Mouse (Mus musculus): ENCODE results near the gene Pde6g. TPM values are rescaled to one million over a fixed set of nuclear protein-coding genes. Genes with fewer than 3 reads are reported as not detected.

The Pde6g gene
- polyA plus RNA-seq, 1 experiment from 2014 or later = 0.22 TPM

DNA sequence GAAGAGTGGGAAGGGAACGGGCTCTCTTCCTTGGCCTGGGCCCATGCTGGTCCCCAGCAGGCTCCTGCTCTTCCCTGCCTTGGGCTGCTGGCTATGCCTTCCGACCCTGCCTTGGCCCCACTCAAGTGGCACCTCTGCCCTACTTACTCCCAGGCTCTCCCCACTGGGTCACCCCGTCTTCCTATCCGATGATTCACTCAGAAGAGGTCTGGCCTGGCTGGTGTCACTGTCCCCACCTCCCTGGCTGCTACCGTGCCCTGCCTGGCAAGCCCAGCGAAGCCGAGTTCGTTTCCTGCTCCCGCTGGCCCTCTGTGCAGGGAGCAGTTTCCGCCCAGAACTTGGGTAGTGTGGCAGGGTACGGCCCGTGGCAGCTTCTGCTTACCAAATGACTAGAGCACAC, 44.9 kb upstream of the Pde6g start:
- WGBS = 93% methylated on average over 12 of the region's 12 CpGs
- peaks cover 51% of the 10 kb centered on the region for H3K36me3 ChIP-seq (ENCODE audit: control insufficient read depth, insufficient read depth)
- H3K9ac ChIP-seq (ENCODE audit: low read depth, low read length) = no peak overlapping the region
- no peak overlapping the region for H3K27ac ChIP-seq (ENCODE audit: low read depth, low read length)
- ATAC-seq = no peak
- H3K4me2 ChIP-seq (replicated peaks; ENCODE audit: low read depth) = no peak overlapping the region
- H3K4me1 ChIP-seq (replicated peaks; ENCODE audit: control insufficient read depth, insufficient read depth, low read length) = 0 out of 2 replicates have a peak, but pooled peaks cover 7% of the 10 kb centered on the region
- no peaks in the 10 kb centered on the region for H3K9me3 ChIP-seq (ENCODE audit: control insufficient read depth)
- no peaks in the 10 kb centered on the region for H3K27me3 ChIP-seq (replicated peaks; ENCODE audit: control insufficient read depth, insufficient read depth, low read length)
- TF ChIP-seq CTCF (IDR thresholded peaks at IDR 0.05; ENCODE audit: low read depth) = no peak
- H3K4me3 ChIP-seq (ENCODE audit: low read depth, low read length) = no peak overlapping the region

- Histone ChIP-seq H3K4me2 (replicated peaks; ENCODE audit: low read depth) (no peak overlapping the region), H3K4me1 (replicated peaks; ENCODE audit: control insufficient read depth, insufficient read depth, low read length) (0 out of 2 replicates have a peak, but pooled peaks cover 7% of the 10 kb centered on the region), H3K9me3 (ENCODE audit: control insufficient read depth) (no peaks in the 10 kb centered on the region), H3K9ac (ENCODE audit: low read depth, low read length) (no peak overlapping the region), H3K27ac (ENCODE audit: low read depth, low read length) (no peak overlapping the region), H3K4me3 (ENCODE audit: low read depth, low read length) (no peak overlapping the region), H3K27me3 (replicated peaks; ENCODE audit: control insufficient read depth, insufficient read depth, low read length) (no peaks in the 10 kb centered on the region), H3K36me3 (ENCODE audit: control insufficient read depth, insufficient read depth) (peaks cover 51% of the 10 kb centered on the region)
- no peak for TF ChIP-seq CTCF (IDR thresholded peaks at IDR 0.05; ENCODE audit: low read depth)
- no peak for ATAC-seq
- 90% methylated on average over 3 of the region's 3 CpGs for WGBS
Measured at GRCm38 (mm10) chr11:120497436-120497835, 44.1 kb upstream of the Pde6g start.

GRCm38 (mm10) chr11:120493911-120494310, 40.6 kb upstream of the Pde6g start:
- H3K9me3 ChIP-seq (ENCODE audit: control insufficient read depth) = no peaks in the 10 kb centered on the region
- H3K27me3 ChIP-seq (replicated peaks; ENCODE audit: control insufficient read depth, insufficient read depth, low read length) = no peaks in the 10 kb centered on the region
- H3K4me2 ChIP-seq (replicated peaks; ENCODE audit: low read depth) = peak overlapping the region; percentile 97
- no peak for TF ChIP-seq CTCF (IDR thresholded peaks at IDR 0.05; ENCODE audit: low read depth)
- WGBS = 73% methylated on average over 3 of the region's 3 CpGs
- no peak overlapping the region for H3K4me3 ChIP-seq (ENCODE audit: low read depth, low read length)
- ATAC-seq = no peak
- H3K27ac ChIP-seq (ENCODE audit: low read depth, low read length) = no peak overlapping the region
- H3K9ac ChIP-seq (ENCODE audit: low read depth, low read length) = no peak overlapping the region
- peaks cover 25% of the 10 kb centered on the region for H3K4me1 ChIP-seq (replicated peaks; ENCODE audit: control insufficient read depth, insufficient read depth, low read length)
- H3K36me3 ChIP-seq (ENCODE audit: control insufficient read depth, insufficient read depth) = peaks cover 50% of the 10 kb centered on the region

DNA sequence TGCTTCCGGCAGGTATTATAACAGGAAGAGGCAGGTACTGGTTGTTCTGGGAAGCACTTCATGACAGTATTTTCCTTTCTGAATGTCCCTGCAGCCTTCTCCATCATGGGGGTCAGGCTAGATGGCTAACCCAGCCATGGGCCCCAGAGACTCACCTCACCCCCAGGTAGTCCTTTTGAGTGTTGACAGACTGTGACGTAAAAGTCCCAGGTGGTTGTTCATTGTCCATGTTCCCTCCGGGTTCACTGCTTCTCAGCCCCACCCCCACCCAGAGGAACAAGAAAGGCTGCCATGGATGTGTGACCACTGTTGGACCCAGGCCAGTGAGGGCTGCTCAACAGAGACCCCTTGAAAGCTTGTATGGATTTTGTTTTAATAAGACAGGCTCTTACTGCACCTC, 40.1 kb upstream of the Pde6g start:
- Histone ChIP-seq H3K36me3 (ENCODE audit: control insufficient read depth, insufficient read depth) (peaks cover 48% of the 10 kb centered on the region), H3K4me1 (replicated peaks; ENCODE audit: control insufficient read depth, insufficient read depth, low read length) (peaks cover 25% of the 10 kb centered on the region), H3K9me3 (ENCODE audit: control insufficient read depth) (no peaks in the 10 kb centered on the region), H3K27ac (ENCODE audit: low read depth, low read length) (peak overlapping the region; percentile 94; the same call in 1 of the 2 replicates), H3K4me2 (replicated peaks; ENCODE audit: low read depth) (peak overlapping the region; percentile 97), H3K9ac (ENCODE audit: low read depth, low read length) (peak overlapping the region; percentile 83), H3K4me3 (ENCODE audit: low read depth, low read length) (peak overlapping the region; percentile 92), H3K27me3 (replicated peaks; ENCODE audit: control insufficient read depth, insufficient read depth, low read length) (no peaks in the 10 kb centered on the region)
- TF ChIP-seq CTCF (IDR thresholded peaks at IDR 0.05; ENCODE audit: low read depth) = no peak
- 21% methylated on average over 3 of the region's 3 CpGs for WGBS
- no peak for ATAC-seq

- H3K4me3 ChIP-seq (ENCODE audit: low read depth, low read length) = peak overlapping the region; percentile 92
- 20% methylated on average over 3 of the region's 3 CpGs for WGBS
- no peaks in the 10 kb centered on the region for H3K9me3 ChIP-seq (ENCODE audit: control insufficient read depth)
- peak overlapping the region; percentile 83 for H3K9ac ChIP-seq (ENCODE audit: low read depth, low read length)
- H3K4me2 ChIP-seq (replicated peaks; ENCODE audit: low read depth) = peak overlapping the region; percentile 97
- H3K36me3 ChIP-seq (ENCODE audit: control insufficient read depth, insufficient read depth) = peaks cover 48% of the 10 kb centered on the region
- H3K4me1 ChIP-seq (replicated peaks; ENCODE audit: control insufficient read depth, insufficient read depth, low read length) = peaks cover 25% of the 10 kb centered on the region
- H3K27me3 ChIP-seq (replicated peaks; ENCODE audit: control insufficient read depth, insufficient read depth, low read length) = no peaks in the 10 kb centered on the region
- peak overlapping the region; percentile 94 for H3K27ac ChIP-seq (ENCODE audit: low read depth, low read length)
- no peak for TF ChIP-seq CTCF (IDR thresholded peaks at IDR 0.05; ENCODE audit: low read depth)
- no peak for ATAC-seq
Measured at GRCm38 (mm10) chr11:120492878-120493203, 39.5 kb upstream of the Pde6g start.

DNA sequence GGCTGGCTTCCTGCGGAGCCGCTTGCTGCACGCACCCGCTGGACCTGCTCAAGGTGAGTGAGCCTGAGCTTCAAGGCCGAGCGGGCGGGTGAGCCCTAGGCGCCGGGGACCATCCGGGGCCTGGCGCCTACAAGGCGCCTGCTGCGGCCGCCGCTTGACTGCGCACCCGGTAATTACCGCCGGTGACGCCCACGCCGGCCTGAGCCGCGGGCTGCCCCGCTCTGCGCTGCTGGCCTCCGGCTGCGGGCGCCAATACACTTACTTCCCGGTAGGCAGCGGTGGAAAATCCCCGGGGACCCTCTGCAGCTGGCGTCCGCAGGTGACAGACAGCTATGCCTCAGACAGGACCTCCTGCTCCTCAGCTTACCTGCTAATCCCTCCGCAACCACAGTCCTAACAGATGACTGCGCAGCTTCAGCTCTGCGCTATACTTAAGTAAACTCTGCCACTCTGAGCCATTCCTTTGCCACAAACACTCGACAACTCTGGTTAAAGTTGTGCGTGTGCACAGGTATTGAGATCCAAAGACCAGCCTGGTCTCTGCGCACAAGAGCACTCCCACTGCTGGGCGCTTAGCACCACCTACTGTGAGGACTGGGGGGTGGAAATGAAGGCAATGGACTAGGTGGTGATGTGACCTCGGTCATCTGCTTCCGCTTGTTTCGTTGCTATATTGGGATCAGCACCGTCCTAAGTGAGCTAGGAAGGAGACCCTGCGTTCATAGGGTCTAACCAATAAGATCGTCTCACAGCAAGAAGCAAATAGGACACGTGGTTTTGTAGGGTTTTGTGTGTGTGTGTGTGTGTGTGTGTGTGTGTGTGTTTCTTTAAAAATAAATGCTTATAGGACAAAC, 39.0 kb upstream of the Pde6g start:
- Histone ChIP-seq H3K9me3 (ENCODE audit: control insufficient read depth) (no peaks in the 10 kb centered on the region), H3K4me3 (ENCODE audit: low read depth, low read length) (peak overlapping the region; percentile 92), H3K27ac (ENCODE audit: low read depth, low read length) (peak overlapping the region; percentile 94), H3K36me3 (ENCODE audit: control insufficient read depth, insufficient read depth) (peaks cover 48% of the 10 kb centered on the region), H3K9ac (ENCODE audit: low read depth, low read length) (peak overlapping the region; percentile 83), H3K4me2 (replicated peaks; ENCODE audit: low read depth) (peak overlapping the region; percentile 97), H3K4me1 (replicated peaks; ENCODE audit: control insufficient read depth, insufficient read depth, low read length) (peaks cover 25% of the 10 kb centered on the region), H3K27me3 (replicated peaks; ENCODE audit: control insufficient read depth, insufficient read depth, low read length) (no peaks in the 10 kb centered on the region)
- 1% methylated on average over 46 of the region's 48 CpGs for WGBS
- peak; percentile 72 for TF ChIP-seq CTCF (IDR thresholded peaks at IDR 0.05; ENCODE audit: low read depth)
- ATAC-seq = peak; percentile 23; the same call in 1 of the 2 replicates

All from intestine, postnatal 0 days (tissue).